Mouse (Mus musculus) lung, postnatal 0 days (tissue): ENCODE data around the gene Dvl2.

Source experiments
- CTCF ChIP-seq: IDR thresholded peaks from 2 replicates; pipeline ENCODE4 v1.5.1; 2016; ENCODE audit warnings: antibody characterized with exemption, mild to moderate bottlenecking
- EP300 ChIP-seq: IDR thresholded peaks from 2 replicates; pipeline ENCODE4 v1.6.1; 2016; ENCODE audit warnings: antibody characterized with exemption, mild to moderate bottlenecking, control low read depth

GRCm38 (mm10) chr11:70055618-70056214 lies 55.3 kb downstream of the Dvl2 start:
- TF ChIP-seq CTCF (peak; percentile 92), EP300 (no peak)
